Mouse (Mus musculus) kidney, embryonic 15.5 days (tissue): ENCODE measurements around the gene Snai1. TPM values are rescaled to one million over a fixed set of nuclear protein-coding genes. Genes with fewer than 3 reads are reported as not detected.

Experiments used
- ATAC-seq: fragments of 200-750 bp; cut with Nextera tagmentation; replicated peaks from 2 replicates; pipeline ENCODE4 v1.8.0; 2017; ENCODE audit warnings: moderate TSS enrichment; ENCODE audit not compliant: low FRiP score
- H3K27ac ChIP-seq: fragments of 300-500 bp; sonication (generic); 2 replicates; pipeline ENCODE4 v1.5.1; 2015; ENCODE audit warnings: mild to moderate bottlenecking, inconsistent platforms
- H3K27me3 ChIP-seq: fragments of 300-500 bp; sonication (generic); 2 replicates; pipeline ENCODE4 v1.6.1; 2015; ENCODE audit warnings: inconsistent platforms
- H3K36me3 ChIP-seq: fragments of 300-500 bp; sonication (generic); 2 replicates; pipeline ENCODE4 v1.6.1; 2015; ENCODE audit warnings: inconsistent platforms
- H3K4me1 ChIP-seq: fragments of 300-500 bp; sonication (generic); 2 replicates; pipeline ENCODE4 v1.6.1; 2015; ENCODE audit warnings: inconsistent platforms
- H3K4me2 ChIP-seq: fragments of 300-500 bp; sonication (generic); 2 replicates; pipeline ENCODE4 v1.6.1; 2015; ENCODE audit warnings: moderate library complexity, mild to moderate bottlenecking, inconsistent platforms
- H3K4me3 ChIP-seq: fragments of 300-500 bp; sonication (generic); replicated peaks from 2 replicates; pipeline ENCODE4 v1.5.1; 2015; ENCODE audit warnings: mild to moderate bottlenecking, inconsistent platforms
- H3K9ac ChIP-seq: fragments of 300-500 bp; sonication (generic); 2 replicates; pipeline ENCODE4 v1.6.1; 2015; ENCODE audit warnings: mild to moderate bottlenecking, inconsistent platforms
- H3K9me3 ChIP-seq: fragments of 300-500 bp; sonication (generic); replicated peaks from 2 replicates; pipeline ENCODE4 v1.6.1; 2016; ENCODE audit warnings: inconsistent platforms
- WGBS: fragments of 180-500 bp; shearing (Covaris S2); methylation state at CpG from one replicate; pipeline ENCODE4 v1.1.7; 2015; ENCODE audit warnings: mixed read lengths; 5-methylcytosine and 5-hydroxymethylcytosine counted together
- polyA plus RNA-seq: library from polyadenylated mRNA; unstranded; fragments of >200 nt; fragmentation: Nextera tagmentation; extraction: Ambion mirVana; gene quantifications from 2 replicates; pipeline ENCODE4 v1.2.1, GENCODE M21; 2015

The Snai1 gene
- polyA plus RNA-seq, 1 experiment from 2014 or later = 37.7 TPM

GRCm38 (mm10) chr2:167559413-167559812 is 21.4 kb downstream of the Snai1 start:
- Histone ChIP-seq H3K4me1 (peaks cover 39% of the 10 kb centered on the region), H3K27ac (no peak overlapping the region; the same call in 1 of the 2 replicates), H3K36me3 (no peaks in the 10 kb centered on the region), H3K4me2 (peak overlapping the region; percentile 57), H3K9ac (peak overlapping the region; percentile 51), H3K9me3 (no peaks in the 10 kb centered on the region), H3K4me3 (peak overlapping the region; percentile 22), H3K27me3 (peaks cover 13% of the 10 kb centered on the region)
- ATAC-seq = no peak
- WGBS = 14% methylated on average over 27 of the region's 27 CpGs

GRCm38 (mm10) chr2:167562101-167562500 is 24.1 kb downstream of the Snai1 start:
- no peak overlapping the region for H3K9ac ChIP-seq

GRCm38 (mm10) chr2:167563035-167563434 is 25.0 kb downstream of the Snai1 start:
- H3K27ac ChIP-seq = peak overlapping the region; percentile 93; the same call in 1 of the 2 replicates
- WGBS = 70% methylated on average over 5 of the region's 5 CpGs

More at GRCm38 (mm10) chr2:167562101-167562500, 24.1 kb downstream of the Snai1 start:
- H3K27ac ChIP-seq = peak overlapping the region; percentile 77
- no peaks in the 10 kb centered on the region for H3K9me3 ChIP-seq
- peaks cover 59% of the 10 kb centered on the region for H3K4me1 ChIP-seq
- H3K36me3 ChIP-seq = no peaks in the 10 kb centered on the region
- 36% methylated on average over 8 of the region's 8 CpGs for WGBS
- H3K4me2 ChIP-seq = no peak overlapping the region
- H3K27me3 ChIP-seq = peaks cover 13% of the 10 kb centered on the region
- ATAC-seq = no peak
- no peak overlapping the region for H3K4me3 ChIP-seq

GRCm38 (mm10) chr2:167563703-167564102 is 25.7 kb downstream of the Snai1 start:
- no peak overlapping the region for H3K4me2 ChIP-seq
- H3K9me3 ChIP-seq = no peaks in the 10 kb centered on the region
- WGBS = 32% methylated on average over 12 of the region's 12 CpGs
- H3K27ac ChIP-seq = peak overlapping the region; percentile 93; the same call in 1 of the 2 replicates
- H3K27me3 ChIP-seq = peaks cover 13% of the 10 kb centered on the region
- no peaks in the 10 kb centered on the region for H3K36me3 ChIP-seq
- H3K9ac ChIP-seq = no peak overlapping the region
- H3K4me3 ChIP-seq = no peak overlapping the region
- ATAC-seq = 0 out of 2 replicates have a peak, but pooled peaks have one; percentile 34
- H3K4me1 ChIP-seq = peaks cover 65% of the 10 kb centered on the region

More at GRCm38 (mm10) chr2:167563035-167563434, 25.0 kb downstream of the Snai1 start:
- Histone ChIP-seq H3K4me1 (peaks cover 60% of the 10 kb centered on the region), H3K9ac (no peak overlapping the region), H3K27me3 (peaks cover 13% of the 10 kb centered on the region), H3K4me2 (no peak overlapping the region), H3K4me3 (no peak overlapping the region), H3K9me3 (no peaks in the 10 kb centered on the region), H3K36me3 (no peaks in the 10 kb centered on the region)
- ATAC-seq = no peak

GRCm38 (mm10) chr2:167564551-167565311 is 26.7 kb downstream of the Snai1 start:
- no peak for ATAC-seq
- Histone ChIP-seq H3K9me3 (no peaks in the 10 kb centered on the region), H3K4me1 (peaks cover 59% of the 10 kb centered on the region), H3K36me3 (no peaks in the 10 kb centered on the region), H3K9ac (no peak overlapping the region), H3K4me2 (no peak overlapping the region), H3K4me3 (no peak overlapping the region), H3K27me3 (peaks cover 8% of the 10 kb centered on the region; the same call in 1 of the 2 replicates), H3K27ac (peak overlapping the region; percentile 93)
- 66% methylated on average over 13 of the region's 13 CpGs for WGBS

GRCm38 (mm10) chr2:167565312-167565656 is 27.3 kb downstream of the Snai1 start:
- Histone ChIP-seq H3K27ac (peak overlapping the region; percentile 93), H3K4me3 (peak overlapping the region; percentile 13), H3K4me2 (peak overlapping the region; percentile 49), H3K27me3 (0 out of 2 replicates have a peak, but pooled peaks cover 4% of the 10 kb centered on the region), H3K4me1 (peaks cover 57% of the 10 kb centered on the region), H3K9me3 (no peaks in the 10 kb centered on the region), H3K36me3 (no peaks in the 10 kb centered on the region), H3K9ac (no peak overlapping the region)
- 0 out of 2 replicates have a peak, but pooled peaks have one; percentile 4 for ATAC-seq
- WGBS = 46% methylated on average over 3 of the region's 3 CpGs

- Histone ChIP-seq H3K4me3 (peak overlapping the region; percentile 13), H3K4me1 (peaks cover 59% of the 10 kb centered on the region), H3K9ac (no peak overlapping the region), H3K27ac (peak overlapping the region; percentile 93), H3K9me3 (no peaks in the 10 kb centered on the region), H3K4me2 (peak overlapping the region; percentile 49), H3K27me3 (0 out of 2 replicates have a peak, but pooled peaks cover 4% of the 10 kb centered on the region), H3K36me3 (no peaks in the 10 kb centered on the region)
- 7% methylated on average over 19 of the region's 19 CpGs for WGBS
- peak; percentile 52 for ATAC-seq
These were observed 27.7 kb downstream of the Snai1 start for GRCm38 (mm10) chr2:167565682-167566081.

- H3K27me3 ChIP-seq = no peaks in the 10 kb centered on the region
- H3K4me3 ChIP-seq = no peak overlapping the region
- H3K27ac ChIP-seq = 0 out of 2 replicates have a peak overlapping the region, but pooled peaks have one; percentile 7
- peaks cover 46% of the 10 kb centered on the region for H3K4me1 ChIP-seq
- H3K4me2 ChIP-seq = no peak overlapping the region
- ATAC-seq = no peak
- WGBS = 63% methylated on average over 9 of the region's 9 CpGs
- no peak overlapping the region for H3K9ac ChIP-seq
- no peaks in the 10 kb centered on the region for H3K9me3 ChIP-seq
- no peaks in the 10 kb centered on the region for H3K36me3 ChIP-seq
These were observed 30.1 kb downstream of the Snai1 start for GRCm38 (mm10) chr2:167568112-167568511.

GRCm38 (mm10) chr2:167569934-167570651 is 32.1 kb downstream of the Snai1 start:
- Histone ChIP-seq H3K27ac (peak overlapping the region; percentile 56), H3K4me3 (no peak overlapping the region), H3K36me3 (no peaks in the 10 kb centered on the region), H3K4me1 (peaks cover 33% of the 10 kb centered on the region), H3K9ac (no peak overlapping the region), H3K4me2 (no peak overlapping the region), H3K27me3 (no peaks in the 10 kb centered on the region), H3K9me3 (no peaks in the 10 kb centered on the region)
- ATAC-seq = no peak
- 64% methylated on average over 13 of the region's 13 CpGs for WGBS

GRCm38 (mm10) chr2:167570815-167571214 is 32.8 kb downstream of the Snai1 start:
- no peak overlapping the region for H3K4me2 ChIP-seq
- no peak overlapping the region for H3K9ac ChIP-seq
- ATAC-seq = no peak
- H3K4me1 ChIP-seq = peaks cover 30% of the 10 kb centered on the region
- no peaks in the 10 kb centered on the region for H3K36me3 ChIP-seq
- H3K27ac ChIP-seq = 0 out of 2 replicates have a peak overlapping the region, but pooled peaks have one; percentile 56
- WGBS = 88% methylated on average over 6 of the region's 6 CpGs
- no peaks in the 10 kb centered on the region for H3K27me3 ChIP-seq
- no peak overlapping the region for H3K4me3 ChIP-seq
- no peaks in the 10 kb centered on the region for H3K9me3 ChIP-seq

GRCm38 (mm10) chr2:167571442-167572220 is 33.6 kb downstream of the Snai1 start:
- Histone ChIP-seq H3K9me3 (no peaks in the 10 kb centered on the region), H3K27ac (no peak overlapping the region), H3K9ac (no peak overlapping the region), H3K27me3 (no peaks in the 10 kb centered on the region), H3K36me3 (no peaks in the 10 kb centered on the region), H3K4me3 (no peak overlapping the region), H3K4me1 (peaks cover 25% of the 10 kb centered on the region), H3K4me2 (no peak overlapping the region)
- WGBS = 75% methylated on average over 18 of the region's 18 CpGs
- ATAC-seq = no peak
